Mouse (Mus musculus) kidney, adult 10 weeks (tissue): ENCODE data around the gene Zfp346. TPM values are rescaled to one million over a fixed set of nuclear protein-coding genes. Genes with fewer than 3 reads are reported as not detected.

Experiments used
- polyA plus RNA-seq: library from polyadenylated mRNA; stranded (reverse); fragments of 350-450 nt; fragmentation: Illumina TruSeq; extraction: RNeasy Lipid Tissue Mini Kit (QIAGEN cat#74804); gene quantifications from one replicate; pipeline ENCODE4 v1.2.3, GENCODE M21; 2014; ENCODE audit warnings: low read depth, low replicate concordance

Gene Zfp346
- 4.5 TPM for polyA plus RNA-seq

DNA sequence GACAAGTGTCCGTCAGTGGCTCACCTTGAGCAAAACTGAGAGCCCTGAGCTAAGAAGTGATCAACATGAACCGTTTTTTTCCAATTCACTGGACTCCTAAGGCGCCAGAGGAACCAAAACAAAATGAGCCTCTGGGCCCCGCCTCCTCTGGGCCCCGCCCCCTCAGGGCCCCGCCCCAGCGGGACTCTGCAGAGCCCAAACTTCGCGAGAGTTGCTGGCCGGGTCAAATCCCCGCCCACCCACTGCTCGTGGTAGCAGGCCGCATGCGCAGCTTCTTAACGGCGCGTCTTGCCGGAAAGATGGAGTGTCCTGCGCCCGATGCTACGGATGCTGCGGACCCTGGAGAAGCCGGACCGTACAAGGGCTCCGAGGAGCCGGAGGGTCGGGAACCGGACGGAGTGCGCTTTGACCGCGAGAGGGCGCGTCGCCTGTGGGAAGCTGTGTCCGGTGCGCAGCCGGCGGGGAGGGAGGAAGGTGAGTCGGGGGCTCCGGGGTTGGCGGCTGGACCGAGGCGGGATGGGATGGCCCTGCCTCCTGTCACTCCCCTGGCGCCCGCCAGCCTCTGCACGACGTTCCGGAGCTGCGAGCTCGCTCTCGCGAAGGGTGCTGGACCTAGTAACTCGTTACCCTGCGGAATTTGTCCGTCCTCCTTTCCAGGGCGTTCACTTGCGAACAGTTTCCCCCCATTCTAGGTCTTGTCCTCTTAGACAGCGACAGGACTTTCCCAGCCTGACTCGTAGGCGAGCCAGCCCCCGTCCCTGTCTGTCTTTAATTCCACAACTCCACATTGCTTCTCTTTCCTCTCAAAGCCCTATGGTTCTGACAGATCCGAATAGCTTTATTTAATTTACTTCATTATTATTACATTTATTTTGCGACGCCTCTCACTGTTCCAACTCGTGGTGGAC lies at the start of gene Zfp346:
Gene Zfp346 (plus strand): TSS at position 267 of the 908 bp plus-strand sequence.

DNA sequence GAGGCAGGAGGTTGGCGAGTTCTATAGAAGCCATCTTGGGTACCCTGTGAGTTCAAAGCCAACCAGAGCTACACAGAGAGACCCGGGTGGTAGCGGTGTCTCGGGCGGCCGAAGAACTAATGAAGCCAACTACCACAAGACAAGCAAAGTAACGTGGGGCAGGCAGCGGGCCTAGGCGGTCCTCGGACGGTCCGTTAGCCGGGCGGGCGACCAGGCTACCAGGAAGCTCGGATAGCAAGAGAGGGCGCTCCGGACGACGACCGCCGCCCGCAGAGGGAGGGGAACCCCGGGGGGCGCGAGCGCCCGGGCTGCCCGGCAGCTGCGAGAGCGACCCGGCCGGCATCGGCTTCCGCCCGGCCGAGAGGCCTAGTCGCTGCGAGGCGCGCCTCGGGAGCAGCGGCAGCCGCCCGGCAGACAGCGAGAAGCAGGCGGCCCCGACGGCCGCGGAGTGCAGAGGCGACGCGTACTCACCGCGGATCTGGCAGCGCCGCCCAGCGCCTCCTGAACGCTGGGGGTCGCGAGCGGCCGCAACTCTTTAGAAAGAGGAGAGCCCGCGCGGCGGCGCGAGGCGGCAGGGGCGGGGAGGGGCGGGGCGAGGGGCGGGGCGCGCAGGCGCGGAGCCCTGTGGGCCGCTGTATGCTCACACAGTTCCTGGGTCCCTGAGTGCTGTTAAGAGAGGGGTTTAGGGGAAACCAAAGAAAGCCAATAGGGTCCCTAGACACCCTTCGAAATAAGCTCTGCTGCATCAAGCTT lies 5.2 kb upstream of the Zfp346 start, which contains the start of gene Uimc1:
Gene Uimc1 (minus strand): TSS at position 575 of the 753 bp plus-strand sequence.

DNA sequence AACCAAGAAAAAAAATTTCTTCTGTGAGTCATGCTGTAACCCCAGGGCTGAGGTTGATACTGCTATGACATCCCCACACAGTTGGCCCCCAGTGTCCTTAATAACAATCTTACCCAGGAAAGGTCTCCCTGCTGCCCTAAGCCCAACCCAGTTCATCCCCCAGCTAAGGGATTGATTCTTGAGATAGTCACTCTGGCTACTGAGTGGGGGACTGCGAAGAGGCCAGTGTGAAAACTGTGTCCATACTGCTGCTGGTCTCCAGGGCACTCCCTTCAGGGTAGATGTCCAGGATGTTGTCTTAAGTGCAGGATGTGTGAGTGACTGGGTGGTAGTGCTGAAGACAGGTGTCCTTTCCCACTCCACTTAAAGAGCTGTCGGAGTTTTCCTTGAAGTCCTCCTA lies 28.3 kb downstream of the Zfp346 start, which contains the start of gene Gm17617:
Gene Gm17617 (minus strand): TSS at position 101 of the 400 bp plus-strand sequence.

DNA sequence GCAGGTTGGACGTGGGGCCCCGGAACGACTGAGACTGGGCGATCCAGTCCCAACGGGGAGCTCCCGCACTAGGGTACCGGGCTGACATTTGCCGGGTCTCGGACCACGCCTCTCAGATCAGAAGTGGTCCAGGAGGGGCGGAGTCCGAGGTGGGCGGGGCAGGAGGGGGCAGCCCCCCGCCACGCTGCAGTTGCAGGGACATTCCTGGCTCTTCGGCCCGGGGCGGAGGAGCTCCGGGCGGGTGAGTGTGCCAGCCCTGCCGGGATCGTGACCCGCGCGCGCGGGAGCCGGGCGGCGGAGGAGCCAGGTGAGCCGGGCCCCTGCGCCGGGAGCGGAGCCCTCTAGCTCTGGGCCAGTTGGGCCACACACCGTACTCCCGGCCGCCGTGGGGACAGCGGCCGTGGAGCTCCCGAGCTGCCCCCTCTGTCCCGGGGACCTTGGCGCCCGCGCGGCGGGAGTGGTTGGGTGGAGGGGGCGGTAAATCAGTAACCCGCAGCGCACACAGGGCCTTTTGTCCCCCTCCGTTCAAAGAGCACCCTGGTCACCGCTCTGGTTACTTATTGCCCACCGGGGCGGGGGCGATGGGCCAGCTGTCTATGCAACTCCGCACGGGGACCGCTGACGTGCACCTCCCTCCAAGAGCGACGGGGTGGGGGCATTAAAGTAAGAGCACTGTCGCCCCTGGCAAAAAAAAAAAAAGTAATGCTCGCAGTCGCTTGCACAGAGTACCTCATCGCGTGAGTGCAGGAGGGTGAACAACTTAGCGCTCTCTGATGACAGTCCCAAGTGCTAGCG lies 47.7 kb downstream of the Zfp346 start, which contains the start of gene Fgfr4:
Gene Fgfr4 (plus strand): TSS at position 20 of the 795 bp plus-strand sequence.

Other genes starting within 250 kb of the Zfp346 start
- gene Unc5a, start 155.9 kb upstream of the Zfp346 start, polyA plus RNA-seq = not detected
- not detected for gene Hk3, start 83.9 kb upstream of the Zfp346 start, polyA plus RNA-seq
- gene Uimc1, start 5.0 kb upstream of the Zfp346 start, polyA plus RNA-seq = 35.8 TPM
- gene Gm17617, start 28.2 kb downstream of the Zfp346 start, polyA plus RNA-seq = not detected
- gene Fgfr4, start 47.3 kb downstream of the Zfp346 start, polyA plus RNA-seq = 0.65 TPM
- gene Nsd1, start 104.5 kb downstream of the Zfp346 start, polyA plus RNA-seq = 58.6 TPM
- gene Prelid1, start 215.2 kb downstream of the Zfp346 start, polyA plus RNA-seq = 11.6 TPM
- gene Rab24, start 216.6 kb downstream of the Zfp346 start, polyA plus RNA-seq = 10.4 TPM
- gene Mxd3, start 224.5 kb downstream of the Zfp346 start, polyA plus RNA-seq = not detected